Mouse (Mus musculus) ES-E14 (cell line): ENCODE results near the gene Phlpp1.

Experiments
- CHD2 ChIP-seq: IDR thresholded peaks from 2 replicates; pipeline ENCODE4 v1.6.1; 2014; ENCODE audit warnings: mild to moderate bottlenecking, low read depth, low read length, inconsistent platforms
- HCFC1 ChIP-seq: IDR thresholded peaks from 2 replicates; pipeline ENCODE4 v1.6.1; 2012; ENCODE audit warnings: low read length, inconsistent platforms, borderline replicate concordance; ENCODE audit not compliant: insufficient read depth
- MAFK ChIP-seq: IDR thresholded peaks from 2 replicates; pipeline ENCODE4 v1.6.1; 2014; ENCODE audit warnings: mild to moderate bottlenecking, low read depth, low read length, inconsistent platforms; ENCODE audit not compliant: insufficient read depth
- ZC3H11A ChIP-seq: IDR thresholded peaks from 2 replicates; pipeline ENCODE4 v1.6.1; 2012; ENCODE audit warnings: low read depth, mild to moderate bottlenecking, inconsistent platforms, low read length, borderline replicate concordance
- ZNF384 ChIP-seq: IDR thresholded peaks from 2 replicates; pipeline ENCODE4 v1.6.1; 2012; ENCODE audit warnings: low read depth, low read length, inconsistent platforms

GRCm38 (mm10) chr1:106376003-106376402 lies 204.5 kb downstream of the Phlpp1 start:
- no peak for TF ChIP-seq HCFC1
- TF ChIP-seq MAFK, result no peak
- no peak for TF ChIP-seq ZC3H11A
- no peak for TF ChIP-seq ZNF384
- no peak for TF ChIP-seq CHD2
